Mouse (Mus musculus) G1E (cell line): ENCODE results near the gene Col25a1. TPM values are rescaled to one million over a fixed set of nuclear protein-coding genes. Genes with fewer than 3 reads are reported as not detected.

Experiments used
- ATAC-seq: 2 replicates; pipeline ENCODE4 v1.8.0; 2016; ENCODE audit warnings: mild to moderate bottlenecking; ENCODE audit not compliant: insufficient number of reproducible peaks, poor library complexity, low FRiP score, severe bottlenecking; ENCODE audit errors: extremely low read depth
- DNase-seq: peaks from one replicate; pipeline ENCODE4 v3.0.0; 2012; ENCODE audit warnings: low spot score
- H3K27me3 ChIP-seq: 2 replicates; pipeline ENCODE4 v1.6.1; 2012; ENCODE audit warnings: mild to moderate bottlenecking, low read length, inconsistent platforms; ENCODE audit not compliant: insufficient read depth
- H3K36me3 ChIP-seq: replicated peaks from 2 replicates; pipeline ENCODE3; 2012; ENCODE audit warnings: mild to moderate bottlenecking, inconsistent platforms
- H3K4me1 ChIP-seq: 2 replicates; pipeline ENCODE4 v1.6.1; 2012; ENCODE audit warnings: low read depth, low read length, inconsistent platforms, mixed read lengths; ENCODE audit not compliant: insufficient read depth
- H3K4me3 ChIP-seq: 2 replicates; pipeline ENCODE4 v1.5.1; 2012; ENCODE audit warnings: low read depth, mild to moderate bottlenecking, inconsistent platforms, low read length, moderate library complexity, mixed read lengths
- H3K9me3 ChIP-seq: replicated peaks from 2 replicates; pipeline ENCODE4 v1.6.1; 2012; ENCODE audit warnings: inconsistent platforms
- CTCF ChIP-seq: IDR thresholded peaks from 2 replicates; pipeline ENCODE4 v1.5.1; 2012; ENCODE audit warnings: low read depth, low read length, inconsistent platforms, mixed read lengths
- GATA1 ChIP-seq: IDR thresholded peaks from 2 replicates; pipeline ENCODE4 v1.6.1; 2012; ENCODE audit warnings: borderline replicate concordance, low read length, inconsistent platforms, mixed read lengths
- GATA2 ChIP-seq: IDR thresholded peaks from 2 replicates; pipeline ENCODE4 v1.6.1; 2012; ENCODE audit warnings: low read depth, low read length, inconsistent platforms, borderline replicate concordance
- POLR2AphosphoS5 ChIP-seq: IDR thresholded peaks from 2 replicates; pipeline ENCODE4 v1.6.1; 2012; ENCODE audit warnings: low read depth, low read length, inconsistent platforms; ENCODE audit not compliant: insufficient replicate concordance
- TAL1 ChIP-seq: conservative IDR thresholded peaks from 2 replicates; pipeline ENCODE4 v1.6.1; 2012; ENCODE audit warnings: low read depth, low read length, inconsistent platforms, mixed read lengths
- polyA plus RNA-seq: library from polyadenylated mRNA; stranded (reverse); fragments of >175 nt; gene quantifications from 2 replicates; pipeline ENCODE4 v1.2.3, GENCODE M21; 2012
- total RNA-seq, 2 experiments: library from RNA; stranded (forward) in 1 of 2; stranded (reverse) in 1 of 2; fragments of 200-1000 nt in 1 of 2; fragments of >200 nt in 1 of 2; fragmentation: Nextera tagmentation in 1 of 2; gene quantifications; 2 replicates each; pipeline ENCODE4 v1.2.3; 2014 to 2017

Col25a1 gene
- total RNA-seq (2014; fragmentation: Nextera tagmentation) (not detected in 2 replicates), total RNA-seq (2017) (0.06 and 0.22 TPM in 2 replicates), polyA plus RNA-seq (not detected in 2 replicates)

GRCm38 (mm10) chr3:130131201-130131600, at the start of gene Col25a1:
Col25a1 (plus strand) TSS chr3:130131501.
- no peaks in the 10 kb centered on the region for H3K4me1 ChIP-seq
- peaks cover 44% of the 10 kb centered on the region for H3K9me3 ChIP-seq
- no peaks in the 10 kb centered on the region for H3K27me3 ChIP-seq
- H3K4me3 ChIP-seq: no peak within 1 kb of the TSS
- DNase-seq (no peak), ATAC-seq (no peak)
- H3K36me3 ChIP-seq: no peaks in the 10 kb centered on the region
- TF ChIP-seq GATA1: no peak
- no peak for TF ChIP-seq CTCF
- no peak for TF ChIP-seq TAL1
- no peak for TF ChIP-seq GATA2
- no peak for TF ChIP-seq POLR2AphosphoS5

DNA sequence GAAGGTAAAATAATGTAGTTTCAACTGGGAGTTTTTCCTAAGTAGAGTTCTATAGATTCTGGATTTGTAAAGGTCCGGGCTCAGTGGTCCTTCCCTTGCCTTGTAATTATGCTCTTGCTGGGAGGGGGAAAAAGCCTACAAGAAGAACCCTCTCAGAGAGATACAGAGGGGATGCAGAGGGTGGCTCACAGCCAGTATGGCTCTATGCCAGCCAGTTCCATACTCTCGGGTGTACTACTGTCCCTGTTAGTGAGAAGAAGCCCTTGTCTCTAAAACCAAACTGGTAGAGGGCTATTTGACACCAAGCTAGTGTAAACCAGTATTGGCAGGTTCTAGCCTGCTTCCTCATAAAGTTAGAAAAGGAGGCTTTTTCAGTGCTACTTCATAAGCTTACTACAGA, 48.0 kb upstream of the Col25a1 start:
- no peaks in the 10 kb centered on the region for H3K4me1 ChIP-seq
- no peaks in the 10 kb centered on the region for H3K9me3 ChIP-seq
- DNase-seq (no peak), ATAC-seq (no peak)
- no peak for TF ChIP-seq GATA2
- no peak for TF ChIP-seq CTCF
- TF ChIP-seq GATA1: no peak
- TF ChIP-seq TAL1: no peak
- TF ChIP-seq POLR2AphosphoS5: no peak
- H3K36me3 ChIP-seq: no peaks in the 10 kb centered on the region
- peaks cover 3% of the 10 kb centered on the region for H3K27me3 ChIP-seq
- no peak overlapping the region for H3K4me3 ChIP-seq

GRCm38 (mm10) chr3:130086372-130087080, 44.8 kb upstream of the Col25a1 start:
- no peak for TF ChIP-seq CTCF
- TF ChIP-seq POLR2AphosphoS5: no peak
- TF ChIP-seq GATA1: no peak
- TF ChIP-seq TAL1: no peak
- no peak for TF ChIP-seq GATA2
- no peak for DNase-seq
- ATAC-seq: no peak

GRCm38 (mm10) chr3:130087466-130087865, 43.8 kb upstream of the Col25a1 start:
- Histone ChIP-seq H3K4me1 (no peaks in the 10 kb centered on the region), H3K36me3 (no peaks in the 10 kb centered on the region), H3K27me3 (no peaks in the 10 kb centered on the region; the same call in 1 of the 2 replicates), H3K4me3 (no peak overlapping the region), H3K9me3 (no peaks in the 10 kb centered on the region)
- ATAC-seq (no peak), DNase-seq (no peak)
- TF ChIP-seq TAL1 (no peak), CTCF (no peak), GATA2 (no peak)

More at GRCm38 (mm10) chr3:130086372-130087080, 44.8 kb upstream of the Col25a1 start:
- Histone ChIP-seq H3K9me3 (no peaks in the 10 kb centered on the region), H3K27me3 (peaks cover 2% of the 10 kb centered on the region), H3K4me3 (no peak overlapping the region), H3K36me3 (no peaks in the 10 kb centered on the region), H3K4me1 (no peaks in the 10 kb centered on the region)

DNA sequence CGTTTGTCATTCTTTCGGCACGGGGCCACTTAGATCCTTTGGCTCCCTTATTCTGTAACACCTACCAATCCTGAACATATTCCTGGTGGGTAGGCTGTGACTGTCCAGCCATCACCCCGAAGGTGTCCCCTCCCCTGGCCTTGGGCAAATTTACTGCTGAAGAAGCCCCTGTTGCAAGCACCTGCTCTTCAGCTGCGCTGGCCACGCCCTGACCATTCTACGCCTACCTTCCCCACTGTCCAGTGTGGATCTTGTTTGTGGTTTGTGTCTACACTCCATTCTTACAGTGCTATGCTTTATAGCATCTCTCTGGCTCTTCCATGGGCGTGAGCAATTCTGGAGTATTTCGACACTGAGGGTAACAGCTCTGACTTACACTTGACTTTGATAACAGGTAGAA, 42.6 kb upstream of the Col25a1 start:
- no peaks in the 10 kb centered on the region for H3K9me3 ChIP-seq
- no peaks in the 10 kb centered on the region for H3K4me1 ChIP-seq
- DNase-seq: no peak
- H3K36me3 ChIP-seq: no peaks in the 10 kb centered on the region
- TF ChIP-seq POLR2AphosphoS5 (no peak), TAL1 (no peak), CTCF (no peak), GATA1 (no peak), GATA2 (no peak)
- H3K4me3 ChIP-seq: no peak overlapping the region
- H3K27me3 ChIP-seq: no peaks in the 10 kb centered on the region
- no peak for ATAC-seq

GRCm38 (mm10) chr3:130090460-130090859, 40.8 kb upstream of the Col25a1 start:
- H3K36me3 ChIP-seq: no peaks in the 10 kb centered on the region

DNA sequence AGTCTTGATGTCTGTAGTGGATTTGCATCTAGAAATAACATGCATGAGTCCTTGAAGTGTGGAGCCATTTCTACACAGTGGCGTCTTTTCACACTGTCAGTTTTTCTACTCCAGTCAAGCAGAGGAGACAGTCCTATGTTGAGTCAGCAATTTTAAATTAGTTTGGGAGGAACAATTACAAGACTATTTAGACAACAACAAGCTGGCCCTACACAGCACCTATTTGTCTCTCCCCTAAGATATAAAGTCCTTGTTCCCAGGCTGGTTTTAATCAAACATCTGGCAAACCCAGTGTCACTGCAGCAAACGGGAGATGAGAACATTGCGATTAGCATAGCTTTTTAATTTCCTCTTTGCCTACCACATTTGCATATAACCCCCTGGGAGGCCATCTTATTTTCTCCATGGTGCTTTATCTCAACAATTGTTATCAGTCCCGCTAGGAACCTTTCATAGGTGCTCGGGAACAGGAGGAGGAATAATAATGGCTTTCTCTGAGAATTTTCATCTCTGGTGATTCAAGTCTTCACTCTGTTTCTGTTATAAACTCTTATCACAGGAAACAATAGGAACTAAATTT, 37.1 kb upstream of the Col25a1 start:
- Histone ChIP-seq H3K9me3 (no peaks in the 10 kb centered on the region), H3K36me3 (no peaks in the 10 kb centered on the region), H3K4me3 (no peak overlapping the region), H3K4me1 (no peaks in the 10 kb centered on the region), H3K27me3 (no peaks in the 10 kb centered on the region)
- TF ChIP-seq CTCF: no peak
- TF ChIP-seq GATA2: no peak
- TF ChIP-seq TAL1: no peak
- TF ChIP-seq POLR2AphosphoS5: no peak
- no peak for TF ChIP-seq GATA1
- DNase-seq: no peak
- no peak for ATAC-seq

More at GRCm38 (mm10) chr3:130090460-130090859, 40.8 kb upstream of the Col25a1 start:
- Histone ChIP-seq H3K9me3 (no peaks in the 10 kb centered on the region), H3K4me3 (no peak overlapping the region), H3K4me1 (no peaks in the 10 kb centered on the region), H3K27me3 (no peaks in the 10 kb centered on the region)
- no peak for DNase-seq
- no peak for ATAC-seq
- TF ChIP-seq GATA1 (no peak), CTCF (no peak), TAL1 (no peak)
